In the genomic region with DNA sequence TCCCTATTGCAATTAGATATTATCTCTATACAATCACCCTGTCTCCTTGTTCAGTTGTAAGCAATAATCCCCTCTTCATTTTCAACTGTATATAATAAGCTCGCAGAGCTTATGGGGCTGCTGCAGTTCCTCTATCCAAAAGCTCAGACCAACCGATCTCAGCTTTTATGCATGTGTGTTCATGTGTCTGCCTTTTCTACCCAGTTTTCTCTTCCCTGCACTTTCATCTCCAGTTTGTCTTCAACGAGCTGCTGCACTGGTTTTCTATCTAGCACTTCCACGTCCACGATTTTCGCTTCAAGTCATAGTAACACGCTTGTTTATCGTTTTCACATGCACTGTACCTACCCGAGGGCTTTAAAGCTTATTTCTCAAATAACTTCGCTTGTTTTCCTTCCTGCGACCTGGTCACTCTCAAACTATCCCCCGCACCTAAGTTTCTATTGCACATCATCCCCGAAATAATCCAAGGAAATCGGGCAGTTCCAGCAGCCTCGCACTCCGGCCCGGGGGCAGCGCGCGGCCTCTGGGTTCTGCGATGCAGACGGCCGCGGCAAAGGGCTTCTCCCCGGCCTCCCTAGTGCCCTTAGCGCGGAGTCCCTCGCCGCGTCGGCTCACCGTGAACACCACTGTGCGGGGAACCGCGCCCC, we compare ENCODE assay signal across 8 mouse cellular contexts. TPM values are rescaled to one million over a fixed set of nuclear protein-coding genes. Genes with fewer than 3 reads are reported as not detected.
A peak's percentile ranks its signal among the peaks of the same experiment; 100 is the strongest.
DNase-seq lines count a peak whose midpoint lies in the region; ATAC-seq lines count a peak whose summit lies in the region.

No protein-coding gene starts in this region.

- H3K4me1 ChIP-seq in heart, embryonic 16.5 days (ENCODE audit: control insufficient read depth, insufficient read depth, low read length): peaks cover 5% of the 10 kb centered on the region; the same call in 1 of the 2 replicates
- no peaks in the 10 kb centered on the region for H3K4me1 ChIP-seq in hindbrain, embryonic 11.5 days (replicated peaks; ENCODE audit: control insufficient read depth, insufficient read depth, low read length)
- H3K4me1 ChIP-seq in midbrain, embryonic 14.5 days (ENCODE audit: control insufficient read depth, insufficient read depth, low read length): peaks cover 14% of the 10 kb centered on the region; the same call in 1 of the 2 replicates

- H3K4me2 ChIP-seq in heart, embryonic 16.5 days (ENCODE audit: low read depth, low read length): peak overlapping the region; percentile 80
- peak overlapping the region; percentile 56 for H3K4me2 ChIP-seq in hindbrain, embryonic 11.5 days (replicated peaks; ENCODE audit: low read depth, low read length)
- H3K4me2 ChIP-seq in midbrain, embryonic 14.5 days (ENCODE audit: low read length): peak overlapping the region; percentile 83

- peak overlapping the region; percentile 94; the same call in 1 of the 2 replicates for H3K27ac ChIP-seq in heart, embryonic 16.5 days (ENCODE audit: low read length)
- no peak overlapping the region for H3K27ac ChIP-seq in hindbrain, embryonic 11.5 days (ENCODE audit: low read depth, low read length)
- H3K27ac ChIP-seq in midbrain, embryonic 14.5 days (replicated peaks; ENCODE audit: low read depth, low read length): 0 out of 2 replicates have a peak overlapping the region, but pooled peaks have one; percentile 26

- peaks cover 21% of the 10 kb centered on the region for H3K36me3 ChIP-seq in heart, embryonic 16.5 days (ENCODE audit: control insufficient read depth, insufficient read depth)
- peaks cover 4% of the 10 kb centered on the region; the same call in 1 of the 2 replicates for H3K36me3 ChIP-seq in hindbrain, embryonic 11.5 days (ENCODE audit: control insufficient read depth, insufficient read depth, low read length)
- H3K36me3 ChIP-seq in midbrain, embryonic 14.5 days (ENCODE audit: control insufficient read depth, insufficient read depth, low read length): peaks cover 34% of the 10 kb centered on the region

- peak overlapping the region; percentile 97 for H3K4me3 ChIP-seq in heart, embryonic 16.5 days (ENCODE audit: low read length)
- H3K4me3 ChIP-seq in hindbrain, embryonic 11.5 days (ENCODE audit: low read depth, low read length): peak overlapping the region; percentile 52
- peak overlapping the region; percentile 86 for H3K4me3 ChIP-seq in midbrain, embryonic 14.5 days (replicated peaks; ENCODE audit: low read depth, low read length)

- H3K27me3 ChIP-seq in heart, embryonic 16.5 days (ENCODE audit: control insufficient read depth, insufficient read depth, low read length): no peaks in the 10 kb centered on the region
- no peaks in the 10 kb centered on the region for H3K27me3 ChIP-seq in hindbrain, embryonic 11.5 days (ENCODE audit: control insufficient read depth, insufficient read depth, low read length)
- no peaks in the 10 kb centered on the region for H3K27me3 ChIP-seq in midbrain, embryonic 14.5 days (ENCODE audit: control insufficient read depth, insufficient read depth, low read length)

- no peak for DNase-seq in heart, postnatal 14 days
- peak; percentile 11 for DNase-seq in MN1 (ENCODE audit: low spot score)
- no peak for DNase-seq in hindbrain, embryonic 11.5 days (ENCODE audit: low spot score)
- no peak for DNase-seq in midbrain, embryonic 14.5 days
- DNase-seq in natural killer cell, adult 2 months (ENCODE audit: low spot score in 2 of 2): no peak
- no peak for DNase-seq in spleen, postnatal 36 days (ENCODE audit: low spot score in 2 of 2)

- intact Hi-C loops in heart, postnatal 14 days (cut with DNase I): no loop called here

- ATAC-seq in heart, embryonic 16.5 days (replicated peaks; ENCODE audit: extremely low read depth, insufficient read depth, low FRiP score): no peak
- no peak for ATAC-seq in hindbrain, embryonic 11.5 days (ENCODE audit: low FRiP score)
- ATAC-seq in midbrain, embryonic 14.5 days (ENCODE audit: low FRiP score, low TSS enrichment): peak; percentile 1; the same call in 1 of the 2 replicates
- ATAC-seq in CD4-positive, CD25-positive, alpha-beta regulatory T cell, adult 4 months: no peak

- WGBS in heart, embryonic 16.5 days: 1% methylated on average over 35 of the region's 35 CpGs
- WGBS in hindbrain, embryonic 11.5 days: 2% methylated on average over 35 of the region's 35 CpGs
- 2% methylated on average over 35 of the region's 35 CpGs for WGBS in midbrain, embryonic 14.5 days

- no peaks in the 10 kb centered on the region for H3K9me3 ChIP-seq in heart, embryonic 16.5 days (replicated peaks; ENCODE audit: control insufficient read depth, low read length)
- H3K9me3 ChIP-seq in hindbrain, embryonic 11.5 days (ENCODE audit: control insufficient read depth, low read length): no peaks in the 10 kb centered on the region
- H3K9me3 ChIP-seq in midbrain, embryonic 14.5 days (ENCODE audit: control insufficient read depth, low read length): no peaks in the 10 kb centered on the region

- H3K9ac ChIP-seq in heart, embryonic 16.5 days (ENCODE audit: low read length): peak overlapping the region; percentile 97
- H3K9ac ChIP-seq in hindbrain, embryonic 11.5 days (ENCODE audit: low read depth, low read length): peak overlapping the region; percentile 68
- peak overlapping the region; percentile 87 for H3K9ac ChIP-seq in midbrain, embryonic 14.5 days (replicated peaks; ENCODE audit: low read length)

RNA-seq across cellular contexts. Expression of a gene that starts 0.4 kb away (rescaled TPM):
- 18.6 and 21.6 TPM in 2 replicates for polyA plus RNA-seq in heart, embryonic 16.5 days (2015; fragmentation: Nextera tagmentation; extraction: Ambion mirVana)
- total RNA-seq in heart, postnatal 14 days (2021): 10 to 100 TPM; 12.1 to 13.6 TPM
- polyA plus RNA-seq in hindbrain, embryonic 11.5 days (2014; fragmentation: Nextera tagmentation; extraction: Ambion mirVana): 47.8 and 50.5 TPM in 2 replicates
- 43.1 and 44.9 TPM in 2 replicates for polyA plus RNA-seq in midbrain, embryonic 14.5 days (2014; fragmentation: Nextera tagmentation; extraction: Ambion mirVana)
- polyA plus RNA-seq in CD4-positive, CD25-positive, alpha-beta regulatory T cell, adult 4 months (2017; shearing (Covaris generic)): 10 to 100 TPM; 26.9 to 30.4 TPM

RNA-seq across cellular contexts. Expression of a gene that starts 0.4 kb away (rescaled TPM):
- polyA plus RNA-seq in heart, embryonic 16.5 days (2015; fragmentation: Nextera tagmentation; extraction: Ambion mirVana): 29.4 and 32.2 TPM in 2 replicates
- total RNA-seq in heart, postnatal 14 days (2021): 10 to 100 TPM; 11.8 to 13.7 TPM
- 50.1 and 64.5 TPM in 2 replicates for polyA plus RNA-seq in hindbrain, embryonic 11.5 days (2014; fragmentation: Nextera tagmentation; extraction: Ambion mirVana)
- polyA plus RNA-seq in midbrain, embryonic 14.5 days (2014; fragmentation: Nextera tagmentation; extraction: Ambion mirVana): 29.0 and 37.2 TPM in 2 replicates
- polyA plus RNA-seq in CD4-positive, CD25-positive, alpha-beta regulatory T cell, adult 4 months (2017; shearing (Covaris generic)): 10 to 100 TPM; 37.2 to 61.4 TPM
